Mouse (Mus musculus): ENCODE results near the gene P3h1.

- TF ChIP-seq POLR2A (IDR thresholded peaks at IDR 0.05; ENCODE audit: insufficient read depth, low read depth, low read length): 0 out of 2 replicates have a peak, but pooled peaks have one; percentile 19
- TF ChIP-seq CTCF (IDR thresholded peaks at IDR 0.05; ENCODE audit: insufficient read depth, low read depth, low read length): peak; percentile 14; the same call in 1 of the 2 replicates
Observed at GRCm38 (mm10) chr4:119233256-119233901, 664 bp downstream of the P3h1 start.

Data from olfactory bulb, adult 2 months (tissue).